Mouse (Mus musculus) midbrain, embryonic 10.5 days (tissue): ENCODE data around the gene Tex30. TPM values are rescaled to one million over a fixed set of nuclear protein-coding genes. Genes with fewer than 3 reads are reported as not detected.

ENCODE experiments used
- polyA plus RNA-seq: library from polyadenylated mRNA; unstranded; fragments of >200 nt; fragmentation: Nextera tagmentation; extraction: Ambion mirVana; gene quantifications from 2 replicates; pipeline ENCODE4 v1.2.1, GENCODE M21; 2016

Tex30 gene
- polyA plus RNA-seq, 1 experiment from 2014 or later = 118 TPM

Other genes with a start within 250 kb of the Tex30 start
- gene Tpp2, start 168.8 kb downstream of the Tex30 start, polyA plus RNA-seq = 71.1 and 71.9 TPM in 2 replicates
- 0.41 and 0.63 TPM in 2 replicates for gene Mettl21c, start 82.4 kb downstream of the Tex30 start, polyA plus RNA-seq
- gene Gm8251, start 40.5 kb downstream of the Tex30 start, polyA plus RNA-seq = 0.16 and 0.22 TPM in 2 replicates
- 56.1 and 64.6 TPM in 2 replicates for gene Kdelc1, start 16.4 kb upstream of the Tex30 start, polyA plus RNA-seq
- 22.5 and 24.7 TPM in 2 replicates for gene Bivm, start 16.5 kb upstream of the Tex30 start, polyA plus RNA-seq
- gene Ercc5, start 45.3 kb upstream of the Tex30 start, polyA plus RNA-seq = 29.0 and 32.8 TPM in 2 replicates
- gene Mettl21e, start 116.5 kb upstream of the Tex30 start, polyA plus RNA-seq = not detected in 2 replicates